Mouse (Mus musculus) kidney, adult 11 months (tissue): ENCODE results near the gene Tap1.

Experiments
- DNase-seq: peaks from one replicate; pipeline ENCODE4 v3.0.0; 2022

The Tap1 gene

GRCm38 (mm10) chr17:34237741-34238140 lies 50.4 kb downstream of the Tap1 start:
- no peak for DNase-seq

GRCm38 (mm10) chr17:34238706-34239105 lies 51.4 kb downstream of the Tap1 start, which contains the start of gene H2-Ob:
Gene H2-Ob (plus strand): TSS chr17:34238903.
- peak; percentile 36 for DNase-seq

- no peak for DNase-seq
These were observed 52.3 kb downstream of the Tap1 start for GRCm38 (mm10) chr17:34239601-34240041.

GRCm38 (mm10) chr17:34240366-34240765 lies 53.0 kb downstream of the Tap1 start:
- DNase-seq: no peak

- DNase-seq: no peak
These were observed 53.6 kb downstream of the Tap1 start for GRCm38 (mm10) chr17:34240916-34241315.

GRCm38 (mm10) chr17:34244656-34245055 lies 57.3 kb downstream of the Tap1 start:
- DNase-seq: no peak
